Mouse (Mus musculus): ENCODE measurements around the gene Tspan9.

DNA sequence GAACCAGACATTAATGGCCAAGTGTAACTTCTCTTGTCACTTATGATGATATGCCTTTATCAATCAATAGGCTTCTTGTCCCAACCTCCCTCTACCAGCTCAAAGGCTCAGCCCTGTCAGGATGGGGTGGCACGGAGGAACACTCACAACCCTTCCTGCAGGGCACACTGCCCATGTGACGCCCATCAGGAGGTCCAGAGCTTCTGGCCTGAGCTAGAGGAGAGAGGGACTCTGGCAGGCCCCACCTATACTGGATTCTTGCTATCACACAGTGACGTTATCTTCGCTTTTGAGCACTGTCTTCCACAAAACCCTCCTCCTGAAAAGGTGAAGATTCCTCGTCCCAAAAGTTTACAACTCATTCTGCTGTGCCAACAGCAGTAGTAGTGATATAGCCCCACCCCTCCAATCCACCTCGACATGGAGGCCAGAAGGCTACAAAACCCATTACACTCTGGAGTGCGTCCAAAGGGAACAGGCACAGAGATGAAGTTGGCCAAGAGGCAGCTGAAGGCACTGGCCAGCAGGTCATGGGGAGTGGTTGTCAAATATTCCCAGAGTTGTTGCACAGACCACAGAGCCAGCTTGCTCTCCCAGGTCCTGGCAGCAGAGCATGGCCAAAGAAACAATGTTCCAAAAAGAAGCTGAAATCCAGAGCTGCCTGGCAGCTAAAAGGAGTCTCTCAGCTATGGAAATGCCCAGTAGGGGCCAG is 34.9 kb downstream of the Tspan9 start:
- TF ChIP-seq CTCF (IDR thresholded peaks at IDR 0.05; ENCODE audit: low read depth, low read length): no peak
- no peak for TF ChIP-seq POLR2A (IDR thresholded peaks at IDR 0.05; ENCODE audit: extremely low read depth, insufficient read depth, low read length)
